Mouse (Mus musculus) forebrain, embryonic 16.5 days (tissue): ENCODE measurements around the gene Eml3. TPM values are rescaled to one million over a fixed set of nuclear protein-coding genes. Genes with fewer than 3 reads are reported as not detected.
"Not testable (repeated sequence)": the region's sequence is repeated elsewhere in the genome, so short reads cannot be mapped to it uniquely, and the experiment has no call there.

Experiments
- ATAC-seq: fragments of 200-750 bp; cut with Nextera tagmentation; 2 replicates; pipeline ENCODE4 v1.8.0; 2017; ENCODE audit warnings: mild to moderate bottlenecking, moderate library complexity
- H3K27ac ChIP-seq: fragments of 300-500 bp; sonication (generic); 2 replicates; pipeline ENCODE4 v1.5.1; 2014; ENCODE audit warnings: low read length, control low read depth
- H3K27me3 ChIP-seq: fragments of 300-500 bp; sonication (generic); replicated peaks from 2 replicates; pipeline ENCODE4 v1.6.1; 2014; ENCODE audit warnings: low read length; ENCODE audit not compliant: control insufficient read depth, insufficient read depth
- H3K36me3 ChIP-seq: fragments of 300-500 bp; sonication (generic); 2 replicates; pipeline ENCODE4 v1.6.1; 2014; ENCODE audit not compliant: control insufficient read depth, insufficient read depth
- H3K4me1 ChIP-seq: fragments of 300-500 bp; sonication (generic); replicated peaks from 2 replicates; pipeline ENCODE4 v1.6.1; 2014; ENCODE audit warnings: low read length; ENCODE audit not compliant: control insufficient read depth, insufficient read depth
- H3K4me2 ChIP-seq: fragments of 300-500 bp; sonication (generic); 2 replicates; pipeline ENCODE4 v1.6.1; 2014; ENCODE audit warnings: mild to moderate bottlenecking, low read length, control low read depth
- H3K4me3 ChIP-seq: fragments of 300-500 bp; sonication (generic); replicated peaks from 2 replicates; pipeline ENCODE4 v1.5.1; 2014; ENCODE audit warnings: mild to moderate bottlenecking, low read length, control low read depth
- H3K9ac ChIP-seq: fragments of 300-500 bp; sonication (generic); replicated peaks from 2 replicates; pipeline ENCODE4 v1.6.1; 2014; ENCODE audit warnings: low read depth, low read length, control low read depth
- H3K9me3 ChIP-seq: fragments of 300-500 bp; sonication (generic); 2 replicates; pipeline ENCODE4 v1.6.1; 2016; ENCODE audit warnings: low read length; ENCODE audit not compliant: control insufficient read depth
- WGBS: fragments of 180-500 bp; shearing (Covaris S2); extraction: QIAGEN DNeasy Blood & Tissue Kit; methylation state at CpG from one replicate; pipeline ENCODE4 v1.1.7; 2014; 5-methylcytosine and 5-hydroxymethylcytosine counted together
- polyA plus RNA-seq: library from polyadenylated mRNA; unstranded; fragments of >200 nt; fragmentation: Nextera tagmentation; extraction: Ambion mirVana; gene quantifications from 2 replicates; pipeline ENCODE4 v1.2.1, GENCODE M21; 2015

Gene Eml3
- polyA plus RNA-seq, 1 experiment from 2014 or later = 9.7 TPM

- Histone ChIP-seq H3K27me3 (no peaks in the 10 kb centered on the region), H3K27ac (peak overlapping the region; percentile 73), H3K4me1 (peaks cover 35% of the 10 kb centered on the region), H3K9ac (peak overlapping the region; percentile 73), H3K4me3 (peak overlapping the region; percentile 79), H3K9me3 (no peaks in the 10 kb centered on the region), H3K4me2 (peak overlapping the region; percentile 98), H3K36me3 (peaks cover 23% of the 10 kb centered on the region)
- no peak for ATAC-seq
- 3% methylated on average over 9 of the region's 9 CpGs for WGBS
These were observed 24.8 kb downstream of the Eml3 start for GRCm38 (mm10) chr19:8954171-8954570.

GRCm38 (mm10) chr19:8962256-8962655, 32.9 kb downstream of the Eml3 start:
- Histone ChIP-seq H3K9ac (no peak overlapping the region), H3K4me1 (peaks cover 10% of the 10 kb centered on the region), H3K27ac (no peak overlapping the region), H3K9me3 (no peaks in the 10 kb centered on the region), H3K36me3 (peaks cover 45% of the 10 kb centered on the region), H3K4me3 (no peak overlapping the region), H3K4me2 (no peak overlapping the region), H3K27me3 (no peaks in the 10 kb centered on the region)
- no peak for ATAC-seq
- WGBS = 90% methylated on average over 2 of the region's 2 CpGs

GRCm38 (mm10) chr19:8965075-8965474, 35.7 kb downstream of the Eml3 start:
- Histone ChIP-seq H3K36me3 (peaks cover 40% of the 10 kb centered on the region), H3K9ac (no peak overlapping the region)
- WGBS = 93% methylated on average over 11 of the region's 11 CpGs

GRCm38 (mm10) chr19:8965771-8966170, 36.4 kb downstream of the Eml3 start:
- 82% methylated on average over 8 of the region's 8 CpGs for WGBS
- Histone ChIP-seq H3K4me3 (no peak overlapping the region), H3K9ac (no peak overlapping the region), H3K4me2 (peak overlapping the region; percentile 59; the same call in 1 of the 2 replicates), H3K9me3 (no peaks in the 10 kb centered on the region), H3K27me3 (no peaks in the 10 kb centered on the region), H3K4me1 (peaks cover 19% of the 10 kb centered on the region), H3K36me3 (peaks cover 36% of the 10 kb centered on the region), H3K27ac (no peak overlapping the region; the same call in 1 of the 2 replicates)
- no peak for ATAC-seq

More at GRCm38 (mm10) chr19:8965075-8965474, 35.7 kb downstream of the Eml3 start:
- Histone ChIP-seq H3K9me3 (no peaks in the 10 kb centered on the region), H3K27me3 (no peaks in the 10 kb centered on the region), H3K27ac (no peak overlapping the region), H3K4me2 (no peak overlapping the region), H3K4me3 (no peak overlapping the region), H3K4me1 (peaks cover 19% of the 10 kb centered on the region)
- no peak for ATAC-seq

- H3K4me2 ChIP-seq = peak overlapping the region; percentile 59
- H3K27ac ChIP-seq = peak overlapping the region; percentile 85
- WGBS = 43% methylated on average over 5 of the region's 5 CpGs
- H3K27me3 ChIP-seq = no peaks in the 10 kb centered on the region
- no peak for ATAC-seq
- peak overlapping the region; percentile 54 for H3K4me3 ChIP-seq
- H3K36me3 ChIP-seq = peaks cover 40% of the 10 kb centered on the region
- no peaks in the 10 kb centered on the region for H3K9me3 ChIP-seq
- peaks cover 19% of the 10 kb centered on the region for H3K4me1 ChIP-seq
- H3K9ac ChIP-seq = peak overlapping the region; percentile 52
These were observed 36.8 kb downstream of the Eml3 start for GRCm38 (mm10) chr19:8966198-8966589.

GRCm38 (mm10) chr19:8966590-8967372, 37.4 kb downstream of the Eml3 start, which contains the start of gene Eef1g:
TSS of gene Eef1g (plus strand) at chr19:8967041.
- Histone ChIP-seq H3K9me3 (no peaks in the 10 kb centered on the region), H3K4me1 (peaks cover 19% of the 10 kb centered on the region), H3K9ac (peak within 1 kb of the TSS; percentile 64), H3K4me2 (peak within 1 kb of the TSS; percentile 85), H3K27ac (peak within 1 kb of the TSS; percentile 85), H3K36me3 (peaks cover 39% of the 10 kb centered on the region), H3K27me3 (no peaks in the 10 kb centered on the region), H3K4me3 (peak within 1 kb of the TSS; percentile 73)
- WGBS = under 1% methylated on average over 52 of the region's 52 CpGs
- ATAC-seq = peak; percentile 99

GRCm38 (mm10) chr19:8967373-8967743, 38.0 kb downstream of the Eml3 start:
- Histone ChIP-seq H3K4me2 (peak overlapping the region; percentile 85), H3K9me3 (no peaks in the 10 kb centered on the region), H3K27ac (peak overlapping the region; percentile 61), H3K4me3 (peak overlapping the region; percentile 73), H3K9ac (peak overlapping the region; percentile 64), H3K4me1 (peaks cover 19% of the 10 kb centered on the region), H3K36me3 (peaks cover 43% of the 10 kb centered on the region), H3K27me3 (no peaks in the 10 kb centered on the region)
- 0 out of 2 replicates have a peak, but pooled peaks have one; percentile 0 for ATAC-seq
- under 1% methylated on average over 8 of the region's 8 CpGs for WGBS

- Histone ChIP-seq H3K9ac (peak overlapping the region; percentile 64), H3K27ac (no peak overlapping the region; the same call in 1 of the 2 replicates), H3K4me1 (peaks cover 19% of the 10 kb centered on the region), H3K4me3 (peak overlapping the region; percentile 73), H3K27me3 (no peaks in the 10 kb centered on the region), H3K36me3 (peaks cover 46% of the 10 kb centered on the region), H3K9me3 (no peaks in the 10 kb centered on the region), H3K4me2 (peak overlapping the region; percentile 85)
- no peak for ATAC-seq
- WGBS = under 1% methylated on average over 7 of the region's 9 CpGs
These were observed 38.5 kb downstream of the Eml3 start for GRCm38 (mm10) chr19:8967893-8968292.

GRCm38 (mm10) chr19:8972491-8972890, 43.1 kb downstream of the Eml3 start:
- ATAC-seq, H3K9ac ChIP-seq, H3K4me2 ChIP-seq, H3K4me3 ChIP-seq, H3K27ac ChIP-seq, H3K27me3 ChIP-seq, H3K4me1 ChIP-seq, H3K9me3 ChIP-seq: not testable (repeated sequence)
- WGBS = 93% methylated on average over 8 of the region's 8 CpGs
- H3K36me3 ChIP-seq = peaks cover 54% of the 10 kb centered on the region
